Mouse (Mus musculus) forebrain, embryonic 13.5 days (tissue): Measurements from ENCODE around the gene Xpnpep3. TPM values are rescaled to one million over a fixed set of nuclear protein-coding genes. Genes with fewer than 3 reads are reported as not detected.
"Not testable (repeated sequence)": the region's sequence is repeated elsewhere in the genome, so short reads cannot be mapped to it uniquely, and the experiment has no call there.

ENCODE experiments used
- ATAC-seq: fragments of 200-750 bp; cut with Nextera tagmentation; 2 replicates; pipeline ENCODE4 v1.8.0; 2017
- H3K27ac ChIP-seq: fragments of 300-500 bp; sonication (generic); 2 replicates; pipeline ENCODE4 v1.5.1; 2015; ENCODE audit warnings: inconsistent platforms, mild to moderate bottlenecking, moderate library complexity
- H3K27me3 ChIP-seq: fragments of 300-500 bp; sonication (generic); 2 replicates; pipeline ENCODE4 v1.6.1; 2015; ENCODE audit warnings: mild to moderate bottlenecking, inconsistent platforms
- H3K36me3 ChIP-seq: fragments of 300-500 bp; sonication (generic); 2 replicates; pipeline ENCODE4 v1.6.1; 2015; ENCODE audit warnings: mild to moderate bottlenecking, inconsistent platforms; ENCODE audit not compliant: poor library complexity, severe bottlenecking
- H3K4me1 ChIP-seq: fragments of 300-500 bp; sonication (generic); 2 replicates; pipeline ENCODE4 v1.6.1; 2015; ENCODE audit warnings: inconsistent platforms
- H3K4me2 ChIP-seq: fragments of 300-500 bp; sonication (generic); 2 replicates; pipeline ENCODE4 v1.6.1; 2015; ENCODE audit warnings: inconsistent platforms, mild to moderate bottlenecking, moderate library complexity
- H3K4me3 ChIP-seq: fragments of 300-500 bp; sonication (generic); 2 replicates; pipeline ENCODE4 v1.5.1; 2015; ENCODE audit warnings: mild to moderate bottlenecking, inconsistent platforms
- H3K9ac ChIP-seq: fragments of 300-500 bp; sonication (generic); 2 replicates; pipeline ENCODE4 v1.6.1; 2015; ENCODE audit warnings: mild to moderate bottlenecking, inconsistent platforms
- H3K9me3 ChIP-seq: fragments of 300-500 bp; sonication (generic); replicated peaks from 2 replicates; pipeline ENCODE4 v1.6.1; 2016; ENCODE audit warnings: inconsistent platforms
- WGBS: fragments of 180-500 bp; shearing (Covaris S2); methylation state at CpG from one replicate; pipeline ENCODE4 v1.1.7; 2015; 5-methylcytosine and 5-hydroxymethylcytosine counted together
- polyA plus RNA-seq: library from polyadenylated mRNA; unstranded; fragments of >200 nt; fragmentation: Nextera tagmentation; extraction: Ambion mirVana; gene quantifications from 2 replicates; pipeline ENCODE4 v1.2.1, GENCODE M21; 2015

The Xpnpep3 gene
- polyA plus RNA-seq, 1 experiment from 2014 or later = 8.4 TPM

DNA sequence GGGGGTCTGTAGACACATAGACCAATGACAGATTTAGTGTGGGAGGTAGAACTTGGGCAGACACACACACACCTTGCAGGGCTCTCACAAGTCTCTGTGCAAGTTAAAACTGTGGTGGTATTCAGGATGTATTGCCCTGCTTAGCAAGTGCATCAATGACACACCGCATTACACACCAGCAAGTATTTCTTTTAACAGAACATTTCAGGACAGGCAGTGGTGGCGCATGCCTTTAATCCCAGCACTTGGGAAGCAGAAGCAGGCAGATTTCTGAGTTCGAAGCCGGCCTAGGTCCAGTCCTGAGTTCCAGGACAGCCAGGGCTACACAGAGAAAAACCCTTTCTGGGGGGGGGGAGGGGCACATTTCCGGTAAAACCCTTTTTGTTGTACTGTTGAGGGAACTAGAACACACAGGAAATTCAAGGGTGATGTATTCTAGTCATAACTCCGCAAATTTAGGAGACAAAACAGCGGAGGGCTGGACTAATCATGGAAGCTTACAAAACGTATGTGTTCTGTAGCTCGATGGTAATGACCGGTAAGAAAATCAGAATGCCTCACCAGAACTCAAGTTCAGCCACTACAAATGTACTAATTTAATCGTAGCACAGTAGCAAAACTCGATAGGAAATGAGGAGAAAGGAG is 65.2 kb downstream of the Xpnpep3 start:
- Histone ChIP-seq H3K27me3 (no peaks in the 10 kb centered on the region), H3K4me2 (peak overlapping the region; percentile 70), H3K9ac (peak overlapping the region; percentile 70), H3K36me3 (peaks cover 19% of the 10 kb centered on the region), H3K4me3 (peak overlapping the region; percentile 57), H3K4me1 (peaks cover 15% of the 10 kb centered on the region), H3K27ac (peak overlapping the region; percentile 88), H3K9me3 (peaks cover 5% of the 10 kb centered on the region; the same call in 1 of the 2 replicates)
- ATAC-seq = no peak
- 79% methylated on average over 12 of the region's 12 CpGs for WGBS

GRCm38 (mm10) chr15:81465901-81466737 is 66.2 kb downstream of the Xpnpep3 start, which contains the start of gene Rbx1:
Gene Rbx1 (plus strand): TSS chr15:81466296.
- H3K36me3 ChIP-seq = peaks cover 24% of the 10 kb centered on the region
- peak within 1 kb of the TSS; percentile 57 for H3K4me3 ChIP-seq
- H3K27me3 ChIP-seq = no peaks in the 10 kb centered on the region
- peak; percentile 99 for ATAC-seq
- H3K9me3 ChIP-seq = peaks cover 5% of the 10 kb centered on the region; the same call in 1 of the 2 replicates
- H3K9ac ChIP-seq = peak within 1 kb of the TSS; percentile 70
- H3K4me2 ChIP-seq = peak within 1 kb of the TSS; percentile 70
- under 1% methylated on average over 60 of the region's 62 CpGs for WGBS
- peak within 1 kb of the TSS; percentile 90 for H3K27ac ChIP-seq
- H3K4me1 ChIP-seq = peaks cover 15% of the 10 kb centered on the region

DNA sequence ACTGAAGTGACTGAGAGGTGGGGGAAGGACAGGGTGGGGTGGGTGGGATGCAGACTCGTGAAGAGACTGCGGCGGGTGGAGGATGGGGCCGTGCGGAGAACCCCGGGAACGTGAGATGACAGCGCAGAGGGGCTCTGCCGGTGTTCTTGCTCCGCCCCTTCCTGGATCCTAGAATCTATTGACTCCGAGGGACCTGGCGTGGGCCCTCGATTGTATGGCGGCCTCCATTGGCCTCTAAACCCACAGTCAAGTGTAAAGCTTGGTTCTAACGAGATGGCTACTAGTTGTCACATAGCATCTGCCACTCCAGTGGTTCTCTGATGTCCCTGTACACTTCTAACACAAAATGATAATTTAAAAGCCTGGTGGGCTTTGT is 66.8 kb downstream of the Xpnpep3 start:
- H3K9me3 ChIP-seq = peaks cover 5% of the 10 kb centered on the region; the same call in 1 of the 2 replicates
- peak overlapping the region; percentile 57 for H3K4me3 ChIP-seq
- H3K27ac ChIP-seq = peak overlapping the region; percentile 90
- peaks cover 15% of the 10 kb centered on the region for H3K4me1 ChIP-seq
- H3K9ac ChIP-seq = peak overlapping the region; percentile 70
- peaks cover 31% of the 10 kb centered on the region for H3K36me3 ChIP-seq
- H3K4me2 ChIP-seq = peak overlapping the region; percentile 69
- ATAC-seq = no peak
- WGBS = 0% methylated on average over 15 of the region's 15 CpGs
- no peaks in the 10 kb centered on the region for H3K27me3 ChIP-seq

DNA sequence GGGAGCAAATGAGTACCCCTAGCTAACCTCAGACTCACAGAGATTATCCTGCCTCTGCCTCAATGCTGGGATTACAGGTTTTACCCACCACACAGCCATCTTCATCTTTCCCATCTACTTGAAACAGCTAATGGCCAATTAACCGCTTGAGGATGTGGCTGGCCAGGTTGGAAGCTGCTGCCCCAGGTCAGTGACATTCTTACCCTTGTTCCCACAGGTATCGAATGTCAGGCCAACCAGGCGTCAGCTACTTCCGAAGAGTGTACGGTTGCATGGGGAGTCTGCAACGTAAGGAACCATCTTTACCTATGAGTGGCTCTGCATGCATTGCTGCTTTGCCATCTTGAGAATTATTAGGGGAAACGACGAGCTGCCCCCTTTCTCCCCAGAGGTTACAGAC is 70.8 kb downstream of the Xpnpep3 start:
- ATAC-seq = no peak
- no peak overlapping the region for H3K9ac ChIP-seq
- no peak overlapping the region for H3K4me3 ChIP-seq
- 94% methylated on average over 8 of the region's 8 CpGs for WGBS
- no peaks in the 10 kb centered on the region for H3K9me3 ChIP-seq
- no peak overlapping the region for H3K27ac ChIP-seq
- peaks cover 70% of the 10 kb centered on the region for H3K36me3 ChIP-seq
- peaks cover 15% of the 10 kb centered on the region for H3K4me1 ChIP-seq
- no peaks in the 10 kb centered on the region for H3K27me3 ChIP-seq
- no peak overlapping the region for H3K4me2 ChIP-seq

GRCm38 (mm10) chr15:81472256-81472655 is 72.3 kb downstream of the Xpnpep3 start:
- Histone ChIP-seq H3K36me3 (peaks cover 72% of the 10 kb centered on the region), H3K4me3 (no peak overlapping the region), H3K9ac (no peak overlapping the region), H3K4me2 (no peak overlapping the region), H3K4me1 (peaks cover 12% of the 10 kb centered on the region), H3K9me3 (no peaks in the 10 kb centered on the region), H3K27ac (no peak overlapping the region), H3K27me3 (no peaks in the 10 kb centered on the region)
- WGBS = 97% methylated on average over 5 of the region's 5 CpGs
- no peak for ATAC-seq

GRCm38 (mm10) chr15:81475654-81476053 is 75.7 kb downstream of the Xpnpep3 start:
- Histone ChIP-seq H3K27me3 (no peaks in the 10 kb centered on the region), H3K4me3 (no peak overlapping the region), H3K4me1 (no peaks in the 10 kb centered on the region; the same call in 1 of the 2 replicates), H3K9ac (no peak overlapping the region), H3K36me3 (peaks cover 52% of the 10 kb centered on the region), H3K9me3 (no peaks in the 10 kb centered on the region), H3K4me2 (no peak overlapping the region), H3K27ac (no peak overlapping the region)
- 51% methylated on average over 3 of the region's 3 CpGs for WGBS
- ATAC-seq = no peak

DNA sequence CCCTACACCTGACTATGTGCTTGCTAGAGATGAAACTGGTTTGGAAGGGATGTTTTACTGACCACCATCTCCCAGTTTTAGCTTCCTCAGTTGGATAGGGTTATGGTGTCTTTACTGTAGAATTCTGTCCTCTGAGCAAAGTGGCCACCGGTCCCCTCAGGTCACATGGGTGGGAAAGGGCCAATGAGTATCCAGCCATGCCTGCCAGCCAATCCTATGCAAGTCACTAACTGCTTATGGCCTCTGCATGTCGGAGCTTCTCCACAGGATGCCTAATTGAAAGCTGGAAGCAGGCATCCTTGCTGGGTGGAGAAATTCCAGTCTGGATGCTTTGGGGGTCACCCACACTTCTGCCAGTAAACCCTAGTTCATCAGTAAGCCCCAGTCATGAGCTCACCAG is 76.7 kb downstream of the Xpnpep3 start:
- no peak overlapping the region for H3K9ac ChIP-seq
- H3K27me3 ChIP-seq = no peaks in the 10 kb centered on the region
- H3K9me3 ChIP-seq = no peaks in the 10 kb centered on the region
- H3K36me3 ChIP-seq = peaks cover 42% of the 10 kb centered on the region
- H3K4me3 ChIP-seq = no peak overlapping the region
- peaks cover 4% of the 10 kb centered on the region for H3K4me1 ChIP-seq
- 0 out of 2 replicates have a peak overlapping the region, but pooled peaks have one; percentile 10 for H3K27ac ChIP-seq
- peak overlapping the region; percentile 26 for H3K4me2 ChIP-seq
- ATAC-seq = 0 out of 2 replicates have a peak, but pooled peaks have one; percentile 53
- WGBS = 6% methylated on average over 2 of the region's 2 CpGs

DNA sequence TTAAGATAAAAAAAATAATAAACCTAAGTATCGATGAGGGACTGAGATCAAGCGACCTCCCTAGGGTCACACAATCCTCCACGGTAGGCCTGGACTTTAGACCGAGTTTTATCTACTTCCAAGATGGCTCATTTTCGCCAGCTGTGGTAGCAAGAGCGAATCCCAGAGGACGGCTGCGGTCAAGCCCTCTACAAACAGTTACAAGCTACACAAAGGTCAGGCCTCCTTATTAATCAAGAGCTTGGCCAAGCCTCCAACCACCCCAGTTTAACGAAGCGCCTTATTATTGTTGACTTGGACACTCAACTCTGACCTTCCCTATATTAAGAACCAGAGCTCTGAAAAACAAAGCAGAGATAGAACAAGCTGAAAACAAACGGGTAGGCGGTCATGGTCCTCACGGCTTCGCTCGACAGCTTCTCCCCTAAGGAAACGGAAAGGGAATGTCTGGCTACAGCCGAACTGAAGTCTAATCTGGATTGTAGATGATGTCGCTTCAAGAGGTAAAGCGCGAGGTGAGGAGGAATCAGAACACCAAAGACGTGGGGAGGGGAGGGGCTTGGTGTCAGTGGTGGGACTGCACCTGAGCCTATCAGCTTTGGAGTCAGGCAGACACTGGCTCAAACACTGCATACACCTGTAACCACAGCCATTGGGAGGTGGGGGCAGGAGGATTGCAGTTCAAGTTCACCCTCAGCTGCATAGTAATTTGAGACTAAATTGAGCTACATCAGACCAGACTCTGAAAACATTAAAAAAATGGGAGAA is 79.7 kb downstream of the Xpnpep3 start:
- no peak for ATAC-seq
- no peak overlapping the region for H3K27ac ChIP-seq
- H3K27me3 ChIP-seq = no peaks in the 10 kb centered on the region
- H3K4me3 ChIP-seq = no peak overlapping the region
- H3K4me1 ChIP-seq = peaks cover 4% of the 10 kb centered on the region
- H3K36me3 ChIP-seq = peaks cover 13% of the 10 kb centered on the region
- no peaks in the 10 kb centered on the region for H3K9me3 ChIP-seq
- no peak overlapping the region for H3K4me2 ChIP-seq
- H3K9ac ChIP-seq = no peak overlapping the region
- 68% methylated on average over 21 of the region's 21 CpGs for WGBS

GRCm38 (mm10) chr15:81480284-81480683 is 80.3 kb downstream of the Xpnpep3 start:
- H3K36me3 ChIP-seq, H3K27me3 ChIP-seq, ATAC-seq, H3K9ac ChIP-seq, H3K4me1 ChIP-seq, H3K4me2 ChIP-seq, H3K27ac ChIP-seq, H3K9me3 ChIP-seq, H3K4me3 ChIP-seq: not testable (repeated sequence)
- WGBS = 71% methylated on average over 3 of the region's 3 CpGs

- no peaks in the 10 kb centered on the region for H3K36me3 ChIP-seq
- no peaks in the 10 kb centered on the region for H3K27me3 ChIP-seq
- peak overlapping the region; percentile 21; the same call in 1 of the 2 replicates for H3K4me3 ChIP-seq
- no peak for ATAC-seq
- no peak overlapping the region for H3K27ac ChIP-seq
- no peaks in the 10 kb centered on the region for H3K9me3 ChIP-seq
- H3K9ac ChIP-seq = no peak overlapping the region
- peak overlapping the region; percentile 53 for H3K4me2 ChIP-seq
- H3K4me1 ChIP-seq = peaks cover 4% of the 10 kb centered on the region
- WGBS = 18% methylated on average over 13 of the region's 13 CpGs
These were observed 81.0 kb downstream of the Xpnpep3 start for GRCm38 (mm10) chr15:81480977-81481379.

GRCm38 (mm10) chr15:81482966-81483365 is 83.0 kb downstream of the Xpnpep3 start:
- H3K4me3 ChIP-seq = no peak overlapping the region
- H3K4me1 ChIP-seq = peaks cover 4% of the 10 kb centered on the region; the same call in 1 of the 2 replicates
- H3K27me3 ChIP-seq = no peaks in the 10 kb centered on the region
- H3K4me2 ChIP-seq = no peak overlapping the region
- no peak overlapping the region for H3K27ac ChIP-seq
- H3K9me3 ChIP-seq = no peaks in the 10 kb centered on the region
- no peak overlapping the region for H3K9ac ChIP-seq
- ATAC-seq = no peak
- 81% methylated on average over 2 of the region's 2 CpGs for WGBS
- H3K36me3 ChIP-seq = no peaks in the 10 kb centered on the region
